Mouse (Mus musculus) brown adipose tissue, adult 24 weeks (tissue): ENCODE measurements at regions not wholly inside any gene's neighbourhood (a gene's known extent, or its start where the extent isn't known, plus 50 kb on each side); places are given as distances from the start of the nearest gene placed in this dataset.

Experiments used
- H3K27ac ChIP-seq: fragments of 200-500 bp; replicated peaks from 2 replicates; pipeline ENCODE4 v1.5.1; 2012; ENCODE audit warnings: low read depth, mild to moderate bottlenecking, low read length
- H3K4me1 ChIP-seq: fragments of 200-500 bp; 2 replicates; pipeline ENCODE4 v1.6.1; 2012; ENCODE audit warnings: low read length, mixed read lengths; ENCODE audit not compliant: control insufficient read depth, insufficient read depth, insufficient read length
- H3K4me3 ChIP-seq: fragments of 200-500 bp; 2 replicates; pipeline ENCODE4 v1.5.1; 2012; ENCODE audit warnings: low read depth, mild to moderate bottlenecking, low read length, moderate library complexity; ENCODE audit not compliant: insufficient read depth

DNA sequence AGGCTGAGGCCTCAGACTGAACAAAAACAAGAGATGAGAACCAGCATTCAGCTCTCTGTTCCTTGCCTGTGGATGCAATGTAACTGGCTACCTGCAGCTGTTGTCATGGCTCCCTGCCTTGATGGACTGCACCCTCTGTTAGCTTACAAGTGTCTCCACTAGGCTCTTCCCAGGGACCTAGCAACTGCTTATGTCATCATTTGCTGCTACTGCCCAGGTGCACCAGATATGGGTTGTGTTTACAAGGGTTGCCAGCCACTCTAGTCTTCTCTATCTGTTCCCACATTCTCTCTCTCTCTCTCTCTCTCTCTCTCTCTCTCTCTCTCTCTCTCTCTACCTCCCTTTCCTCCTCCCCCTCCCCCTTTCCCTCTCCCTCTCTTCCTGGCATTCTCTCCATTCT is 126.4 kb downstream of the Matn1 start:
- Histone ChIP-seq H3K27ac (no peak overlapping the region), H3K4me3 (no peak overlapping the region), H3K4me1 (no peaks in the 10 kb centered on the region)

DNA sequence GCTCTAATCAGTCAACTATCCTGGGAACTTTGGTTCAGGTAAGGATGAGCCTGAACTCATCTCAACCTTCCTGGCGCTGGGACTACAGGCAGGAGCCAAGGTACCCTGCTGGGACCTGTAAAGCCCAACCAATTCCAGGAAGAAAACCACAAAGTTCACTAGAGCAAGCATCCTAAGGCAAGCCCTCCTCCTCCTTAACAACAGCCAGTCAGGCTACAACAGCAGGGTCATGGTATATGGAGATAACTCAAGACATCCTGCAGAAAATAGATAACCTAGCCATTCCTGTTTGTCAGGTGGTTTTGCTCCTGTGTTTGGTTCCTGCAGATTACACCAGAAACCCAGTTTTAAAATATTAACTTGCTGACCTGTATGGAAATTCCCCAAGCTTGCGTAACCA is 128.4 kb downstream of the Matn1 start:
- Histone ChIP-seq H3K4me1 (no peaks in the 10 kb centered on the region), H3K4me3 (no peak overlapping the region), H3K27ac (no peak overlapping the region)

DNA sequence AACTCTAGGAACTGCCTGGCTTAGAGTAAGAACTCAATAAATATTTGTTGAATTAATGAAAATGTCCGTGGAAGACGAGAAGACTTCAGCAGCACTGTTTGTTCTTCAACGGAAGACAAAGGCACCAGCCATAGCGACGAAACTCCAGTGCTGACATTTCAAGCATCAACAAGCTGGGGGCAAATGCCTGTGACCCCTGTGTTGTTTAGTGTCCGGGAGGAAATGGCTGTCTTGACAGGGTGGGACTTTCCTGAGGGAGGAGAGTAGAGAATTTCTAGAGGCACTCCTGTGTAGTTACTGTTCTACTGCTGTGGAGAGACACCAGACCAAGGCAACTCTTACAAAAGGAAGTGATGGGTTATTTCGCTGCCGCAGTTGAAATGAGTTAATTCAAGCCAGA is 129.2 kb downstream of the Matn1 start:
- no peak overlapping the region for H3K27ac ChIP-seq
- H3K4me3 ChIP-seq: no peak overlapping the region
- no peaks in the 10 kb centered on the region for H3K4me1 ChIP-seq

DNA sequence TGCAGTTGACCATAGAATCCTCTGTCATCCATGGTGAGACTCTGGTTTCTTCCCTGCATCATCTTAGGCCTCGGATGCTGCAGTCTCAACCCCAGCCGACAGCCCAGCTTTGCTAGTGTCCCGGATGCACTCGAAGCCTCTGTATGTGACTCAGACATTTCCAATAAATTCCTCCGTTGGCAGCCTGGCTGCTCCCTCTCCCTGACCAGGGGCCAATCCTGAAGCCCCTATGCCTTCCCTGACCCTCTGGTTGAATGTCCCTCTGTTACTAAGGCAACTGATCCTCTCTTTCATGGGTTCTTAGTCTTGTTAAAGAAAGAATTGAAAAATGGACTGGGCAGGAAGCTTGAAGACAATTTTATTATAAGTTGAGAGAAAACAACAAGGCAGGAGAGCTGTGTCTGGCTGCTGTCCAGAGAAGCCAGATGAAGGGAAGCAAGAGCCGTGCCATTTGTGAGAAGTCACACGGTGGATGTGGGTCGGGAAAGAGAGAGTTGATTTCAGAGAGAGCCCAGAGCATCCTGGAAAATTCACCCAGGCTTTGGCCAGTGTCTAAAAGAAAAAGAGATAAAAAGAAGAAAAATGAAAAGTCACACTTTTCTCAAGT is 131.2 kb downstream of the Matn1 start:
- Histone ChIP-seq H3K4me1 (no peaks in the 10 kb centered on the region), H3K27ac (no peak overlapping the region), H3K4me3 (no peak overlapping the region)

DNA sequence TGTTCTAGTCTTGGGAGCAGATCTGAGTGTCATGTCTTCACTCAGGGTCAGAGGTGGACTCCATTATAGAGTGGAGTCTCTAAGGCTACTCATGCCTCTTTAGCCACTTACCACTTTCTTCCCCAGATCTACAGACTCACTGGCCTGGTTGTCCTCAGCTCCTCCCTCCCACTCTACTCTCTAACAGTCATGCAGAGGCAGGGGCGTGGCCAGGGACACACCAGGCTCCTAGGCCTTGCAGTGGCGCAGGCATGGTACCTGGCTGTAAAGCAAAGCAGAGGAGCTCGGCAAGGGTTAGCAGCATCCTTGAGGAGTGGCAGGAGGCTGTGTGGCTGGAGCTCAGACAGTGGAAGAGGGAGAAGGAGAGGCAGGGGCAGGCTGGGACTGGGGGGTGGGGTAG is 132.4 kb downstream of the Matn1 start:
- Histone ChIP-seq H3K4me1 (no peaks in the 10 kb centered on the region), H3K27ac (no peak overlapping the region), H3K4me3 (no peak overlapping the region)

- Histone ChIP-seq H3K27ac (no peak overlapping the region), H3K4me3 (no peak overlapping the region), H3K4me1 (no peaks in the 10 kb centered on the region)
These were observed 135.9 kb downstream of the Matn1 start for GRCm38 (mm10) chr4:131080113-131080512.

DNA sequence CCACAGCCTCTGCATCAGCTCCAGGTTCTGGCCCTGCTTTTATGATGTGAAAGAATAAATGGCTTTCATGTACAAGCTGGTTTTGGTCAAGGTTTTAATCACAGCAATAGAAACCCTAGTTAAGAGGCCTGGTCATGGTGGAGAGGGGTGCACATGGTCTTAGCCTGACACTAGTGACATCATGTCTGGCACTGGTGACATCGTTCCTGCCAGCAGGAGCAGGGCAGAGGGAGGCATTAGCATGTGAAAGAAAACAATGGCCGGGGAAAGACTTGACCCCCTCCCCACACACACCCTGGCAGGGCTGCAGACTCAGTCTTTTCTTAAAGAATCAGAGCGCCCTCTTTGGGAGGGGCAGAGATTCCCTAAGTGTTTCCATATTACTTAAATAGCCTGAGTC is 139.2 kb downstream of the Matn1 start:
- no peak overlapping the region for H3K4me3 ChIP-seq
- H3K27ac ChIP-seq: no peak overlapping the region
- no peaks in the 10 kb centered on the region for H3K4me1 ChIP-seq

GRCm38 (mm10) chr4:131097421-131097820 is 153.2 kb downstream of the Matn1 start:
- Histone ChIP-seq H3K27ac (no peak overlapping the region), H3K4me3 (no peak overlapping the region), H3K4me1 (no peaks in the 10 kb centered on the region)

DNA sequence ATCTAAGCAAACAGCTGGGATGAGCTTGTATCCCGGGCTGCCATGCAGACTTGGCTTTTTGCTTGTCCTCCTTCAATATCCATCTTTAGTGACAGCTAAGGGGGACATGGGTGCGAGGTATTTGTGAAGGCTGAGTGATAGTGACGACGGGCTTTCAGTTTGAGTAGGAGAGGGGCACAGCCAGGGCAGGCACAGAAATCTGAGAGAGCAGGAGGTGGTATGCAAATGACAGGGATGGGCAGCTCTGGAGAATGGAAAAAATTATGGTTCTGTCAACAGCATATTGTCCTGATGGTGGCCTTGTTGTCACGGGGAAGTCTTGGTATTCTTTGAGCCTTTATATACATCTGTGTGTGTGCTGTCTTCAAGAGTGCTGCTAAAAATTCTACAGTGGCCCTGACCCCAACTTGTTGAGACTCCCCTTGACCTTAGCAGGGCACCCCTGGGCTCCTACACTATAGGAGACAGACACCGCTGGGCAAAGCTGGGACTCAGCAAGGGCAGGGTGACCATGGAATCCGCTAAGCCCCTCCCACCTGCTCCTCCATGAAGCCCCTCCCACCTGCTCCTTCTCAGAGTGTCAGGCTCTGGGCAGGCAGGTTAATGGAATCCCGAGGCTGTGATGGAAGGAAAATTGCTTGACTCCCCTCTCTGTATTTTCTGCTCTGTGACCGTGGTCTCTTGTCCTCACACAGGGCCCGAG is 156.1 kb downstream of the Matn1 start:
- Histone ChIP-seq H3K27ac (no peak overlapping the region), H3K4me3 (no peak overlapping the region), H3K4me1 (no peaks in the 10 kb centered on the region)

DNA sequence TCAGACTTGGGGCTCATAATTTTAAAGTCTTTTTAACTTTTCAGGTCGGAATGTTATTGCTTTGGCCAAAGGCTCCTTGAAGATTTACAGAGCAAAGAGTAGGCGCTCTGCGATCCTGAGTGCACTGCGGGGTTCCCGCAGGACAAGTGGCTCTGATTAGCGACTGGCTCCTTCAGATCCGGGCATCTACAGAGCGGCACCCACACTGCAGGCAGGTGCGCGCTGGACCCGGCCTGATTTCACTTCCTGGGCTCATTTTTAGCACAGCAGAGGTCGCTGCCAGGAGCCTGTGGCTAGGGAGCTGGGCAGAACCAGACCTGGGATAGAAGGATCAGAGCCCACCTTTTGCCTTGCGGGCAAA is 156.6 kb downstream of the Matn1 start:
- Histone ChIP-seq H3K4me3 (no peak overlapping the region), H3K27ac (no peak overlapping the region), H3K4me1 (no peaks in the 10 kb centered on the region)

- Histone ChIP-seq H3K4me1 (no peaks in the 10 kb centered on the region), H3K4me3 (no peak overlapping the region), H3K27ac (no peak overlapping the region)
These were observed 158.0 kb downstream of the Matn1 start for GRCm38 (mm10) chr4:131102163-131102562.

DNA sequence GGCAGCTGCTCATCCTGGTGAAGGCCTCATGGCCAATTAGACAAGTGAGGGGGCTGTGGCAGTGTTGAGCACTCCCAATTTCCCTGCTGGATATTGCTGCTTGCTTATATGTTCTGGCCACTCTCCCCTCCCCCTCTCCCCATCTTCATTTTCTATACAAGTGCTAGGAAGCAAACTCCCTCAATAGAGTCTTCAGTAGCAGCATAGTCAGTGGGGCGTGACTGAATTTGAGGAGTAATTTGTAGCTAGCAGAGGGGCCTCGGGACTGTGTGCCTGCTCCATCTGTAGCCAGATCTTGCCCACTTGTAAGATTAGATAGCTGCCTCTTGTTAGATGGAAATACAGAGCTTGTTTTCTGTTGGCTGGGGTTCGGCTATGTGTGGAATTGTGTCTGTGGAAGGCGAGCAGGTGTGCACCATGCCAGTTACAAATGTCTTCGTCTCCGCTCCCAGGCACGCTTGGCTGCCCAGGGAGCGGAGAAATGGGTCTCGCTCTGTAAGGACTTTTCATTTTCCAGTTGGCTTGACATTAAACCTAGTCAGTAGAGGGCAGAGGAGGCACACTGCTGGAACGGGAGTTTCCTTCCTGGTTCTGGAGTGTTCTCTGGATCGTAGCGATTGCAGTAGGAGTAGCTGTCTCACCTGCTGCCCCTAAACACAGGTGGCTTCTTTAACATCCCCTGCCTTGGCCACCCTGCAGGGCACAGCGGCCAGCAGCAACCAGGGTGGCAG is 163.1 kb downstream of the Matn1 start:
- Histone ChIP-seq H3K4me3 (no peak overlapping the region), H3K4me1 (no peaks in the 10 kb centered on the region), H3K27ac (no peak overlapping the region)

DNA sequence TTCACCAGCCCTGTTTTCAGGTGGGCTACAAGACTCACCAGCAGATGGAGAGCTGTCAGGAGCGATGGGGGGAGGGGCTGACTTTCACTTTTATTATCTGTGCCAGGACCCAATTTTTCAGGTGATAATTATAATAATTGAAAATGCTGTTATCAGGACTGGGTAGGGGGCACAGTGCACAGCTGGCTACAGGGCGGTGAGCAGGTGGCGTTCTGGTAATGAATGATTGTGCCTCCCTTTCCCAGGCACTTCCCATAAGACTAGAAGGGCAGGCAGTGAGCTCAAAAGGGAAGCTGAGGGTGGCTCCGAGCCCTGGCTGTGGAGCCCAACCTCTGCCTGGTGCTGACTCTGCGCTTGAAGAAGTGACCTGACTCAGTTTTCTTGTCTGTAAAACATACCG is 168.4 kb downstream of the Matn1 start:
- H3K4me1 ChIP-seq: no peaks in the 10 kb centered on the region
- no peak overlapping the region for H3K27ac ChIP-seq
- H3K4me3 ChIP-seq: no peak overlapping the region

GRCm38 (mm10) chr4:131113727-131114303 is 169.6 kb downstream of the Matn1 start:
- Histone ChIP-seq H3K4me1 (no peaks in the 10 kb centered on the region), H3K4me3 (no peak overlapping the region), H3K27ac (no peak overlapping the region)

DNA sequence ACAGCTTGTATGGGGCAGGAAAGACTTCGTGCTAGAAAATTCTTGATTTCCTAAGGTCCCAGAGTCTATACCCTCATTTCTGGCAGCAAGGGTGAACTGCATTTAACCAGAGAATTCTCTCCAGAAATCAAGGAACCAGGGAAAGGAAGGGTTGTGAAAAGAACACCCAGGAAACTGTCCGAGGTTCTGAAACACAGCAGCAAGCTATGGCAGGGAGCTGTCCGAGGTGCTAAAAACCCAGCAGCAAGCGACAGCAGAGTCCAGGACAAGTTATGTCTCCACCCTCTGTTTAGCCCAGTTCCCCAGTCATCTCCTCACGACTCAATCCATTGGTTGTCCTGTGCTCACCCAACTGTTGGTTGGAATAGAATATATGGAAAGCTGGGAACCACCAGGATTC is 171.1 kb downstream of the Matn1 start:
- H3K4me1 ChIP-seq: no peaks in the 10 kb centered on the region
- no peak overlapping the region for H3K27ac ChIP-seq
- no peak overlapping the region for H3K4me3 ChIP-seq

DNA sequence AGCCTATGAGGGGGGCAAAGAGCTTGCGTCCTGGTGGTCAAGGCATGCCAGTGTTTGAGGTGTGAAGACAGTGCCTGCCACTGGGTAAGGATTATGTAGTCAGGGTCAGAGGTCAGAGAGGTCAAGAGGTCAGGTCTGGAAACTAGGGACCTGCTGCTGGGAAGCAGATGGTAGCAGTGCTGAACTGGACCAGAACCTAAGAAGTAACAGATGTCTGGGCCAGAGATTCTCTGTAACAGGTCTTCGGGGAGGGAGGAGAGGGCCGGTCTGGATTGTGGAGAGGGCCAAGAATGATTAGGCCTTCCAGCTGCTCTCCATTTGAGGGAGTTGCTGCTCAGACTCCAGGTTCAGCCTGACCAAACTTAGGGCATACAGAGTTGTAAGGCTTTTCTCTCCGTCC is 174.4 kb downstream of the Matn1 start:
- Histone ChIP-seq H3K4me3 (no peak overlapping the region), H3K27ac (no peak overlapping the region), H3K4me1 (no peaks in the 10 kb centered on the region)
